Mouse (Mus musculus): ENCODE data around the gene Hist1h3d.
"Not testable (repeated sequence)": the region's sequence is repeated elsewhere in the genome, so short reads cannot be mapped to it uniquely, and the experiment has no call there.

DNA sequence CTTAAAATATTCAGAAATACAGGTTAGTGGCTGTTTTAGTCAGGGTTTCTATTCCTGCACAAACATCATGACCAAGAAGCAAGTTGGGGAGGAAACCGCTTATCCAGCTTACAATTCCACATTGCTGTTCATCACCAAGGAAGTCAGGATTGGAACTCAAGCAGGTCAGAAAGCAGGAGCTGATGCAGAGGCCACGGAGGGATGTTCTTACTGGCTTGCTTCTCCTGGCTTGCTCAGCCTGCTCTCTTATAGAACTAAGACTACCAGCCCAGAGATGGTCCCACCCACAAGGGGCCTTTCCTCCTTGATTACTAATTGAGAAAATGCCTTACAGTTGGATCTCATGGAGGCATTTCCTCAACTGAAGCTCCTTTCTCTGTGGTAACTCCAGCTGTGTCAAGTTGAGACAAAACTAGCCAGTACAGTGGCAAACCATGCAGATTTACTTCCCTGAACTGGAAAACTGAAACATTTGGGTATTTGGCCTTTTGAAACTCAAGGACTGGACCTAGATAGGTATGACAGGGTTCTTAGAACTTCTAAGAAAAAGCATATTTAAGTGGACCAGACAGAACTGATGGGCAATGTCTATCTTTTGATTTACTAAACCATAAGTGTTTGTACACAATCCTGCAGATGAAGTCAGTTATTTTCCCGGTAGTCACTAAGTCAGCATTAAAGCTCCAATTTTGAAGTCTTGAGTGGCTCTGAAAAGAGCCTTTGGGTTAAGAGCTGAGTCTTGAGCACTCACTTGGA lies 33.2 kb upstream of the Hist1h3d start:
- not testable (repeated sequence) for TF ChIP-seq GATA1 (IDR thresholded peaks at IDR 0.05; ENCODE audit: borderline replicate concordance, low read length); FLI1 (IDR thresholded peaks at IDR 0.05; ENCODE audit: low read length)
